Mouse (Mus musculus) myocyte (in vitro differentiated cells): Measurements from ENCODE around the gene Rnase4. TPM values are rescaled to one million over a fixed set of nuclear protein-coding genes. Genes with fewer than 3 reads are reported as not detected.

ENCODE experiments used
- H3K27me3 ChIP-seq: one replicate; pipeline ENCODE4 v1.6.1; 2011; ENCODE audit not compliant: control insufficient read depth, insufficient read depth, insufficient read length
- H3K36me3 ChIP-seq: one replicate; pipeline ENCODE4 v1.6.1; 2011; ENCODE audit not compliant: control insufficient read depth, insufficient read depth
- H3K4me2 ChIP-seq: one replicate; pipeline ENCODE4 v1.6.1; 2011; ENCODE audit warnings: low read depth, control low read depth
- H3K4me3 ChIP-seq: one replicate; pipeline ENCODE4 v1.5.1; 2011; ENCODE audit warnings: mild to moderate bottlenecking, control low read depth, moderate library complexity
- H3K79me2 ChIP-seq: one replicate; pipeline ENCODE4 v1.6.1; 2011; ENCODE audit not compliant: control insufficient read depth, insufficient read depth
- H3ac ChIP-seq: one replicate; pipeline ENCODE4 v1.6.1; 2011; ENCODE audit not compliant: control insufficient read depth, insufficient read length
- CEBPB ChIP-seq: IDR thresholded peaks from 2 replicates; pipeline ENCODE4 v1.6.1; 2011; ENCODE audit warnings: mild to moderate bottlenecking, moderate library complexity; ENCODE audit not compliant: poor library complexity, insufficient read depth, severe bottlenecking
- E2F4 ChIP-seq: IDR thresholded peaks from one replicate; pipeline ENCODE4 v1.6.1; 2011; ENCODE audit warnings: mild to moderate bottlenecking, control low read depth, moderate library complexity; ENCODE audit not compliant: insufficient read depth
- MAX ChIP-seq: IDR thresholded peaks from one replicate; pipeline ENCODE4 v1.6.1; 2011; ENCODE audit warnings: low read depth, mild to moderate bottlenecking, control low read depth
- MYOD1 ChIP-seq, 3 experiments: IDR thresholded peaks; one replicate each; pipeline ENCODE4 v1.6.1; 2011; ENCODE audit warnings: control low read depth in 2 of 3, low read depth in 2 of 3, mild to moderate bottlenecking in 2 of 3, moderate library complexity in 1 of 3; ENCODE audit not compliant: insufficient read length in 2 of 3, control insufficient read depth in 1 of 3
- MYOG ChIP-seq, 3 experiments: IDR thresholded peaks; one replicate each; pipeline ENCODE4 v1.6.1; 2011; ENCODE audit warnings: control low read depth in 2 of 3, low read depth in 2 of 3, mild to moderate bottlenecking in 2 of 3; ENCODE audit not compliant: insufficient read length in 2 of 3, control insufficient read depth in 1 of 3, insufficient read depth in 1 of 3
- POLR2A ChIP-seq: IDR thresholded peaks from one replicate; pipeline ENCODE4 v1.6.1; 2011; ENCODE audit warnings: low read depth, mild to moderate bottlenecking, control low read depth, moderate library complexity; ENCODE audit not compliant: insufficient read length
- POLR2AphosphoS2 ChIP-seq: IDR thresholded peaks from one replicate; pipeline ENCODE4 v1.6.1; 2011; ENCODE audit warnings: low read depth, control low read depth; ENCODE audit not compliant: insufficient read length
- REST ChIP-seq: IDR thresholded peaks from one replicate; pipeline ENCODE4 v1.6.1; 2011; ENCODE audit warnings: mild to moderate bottlenecking, control low read depth, moderate library complexity; ENCODE audit not compliant: insufficient read depth, insufficient read length
- SRF ChIP-seq: IDR thresholded peaks from one replicate; pipeline ENCODE4 v1.6.1; 2011; ENCODE audit warnings: low read depth; ENCODE audit not compliant: control insufficient read depth, insufficient read length
- TCF12 ChIP-seq: IDR thresholded peaks from one replicate; pipeline ENCODE4 v1.6.1; 2011; ENCODE audit warnings: mild to moderate bottlenecking, control low read depth; ENCODE audit not compliant: poor library complexity, insufficient read depth, severe bottlenecking
- TCF3 ChIP-seq: IDR thresholded peaks from one replicate; pipeline ENCODE4 v1.6.1; 2011; ENCODE audit warnings: low read depth, control low read depth; ENCODE audit not compliant: insufficient read length
- USF1 ChIP-seq: IDR thresholded peaks from one replicate; pipeline ENCODE4 v1.6.1; 2011; ENCODE audit warnings: low read depth, mild to moderate bottlenecking, control low read depth, moderate library complexity
- polyA plus RNA-seq: library from polyadenylated mRNA; unstranded; fragments of >200 nt; fragmentation: generic; extraction: Trizol; gene quantifications from one replicate; pipeline ENCODE4 v1.2.1, GENCODE M21; 2012; ENCODE audit warnings: missing spikeins

The Rnase4 gene
- polyA plus RNA-seq, 1 experiment, result 17.8 TPM

GRCm38 (mm10) chr14:51143937-51144336 is 53.1 kb downstream of the Rnase4 start:
- no peak overlapping the region for H3K4me3 ChIP-seq
- H3K27me3 ChIP-seq, result no peaks in the 10 kb centered on the region
- H3K4me2 ChIP-seq, result no peak overlapping the region
- no peak for TF ChIP-seq TCF3
- no peak for TF ChIP-seq TCF12
- TF ChIP-seq POLR2AphosphoS2, result no peak
- no peak for TF ChIP-seq MYOD1 (IDR thresholded peaks at IDR 0.05; ENCODE audit: control insufficient read depth in 1 of 3, insufficient read length in 2 of 3, low read depth in 2 of 3)
- no peak for TF ChIP-seq POLR2A
- TF ChIP-seq CEBPB, result no peak
- no peak for TF ChIP-seq USF1
- no peak for TF ChIP-seq REST
- no peak for TF ChIP-seq MYOG (IDR thresholded peaks at IDR 0.05; ENCODE audit: control insufficient read depth in 1 of 3, insufficient read depth in 1 of 3, insufficient read length in 2 of 3, low read depth in 2 of 3)
- no peak for TF ChIP-seq E2F4
- no peaks in the 10 kb centered on the region for H3K79me2 ChIP-seq
- H3ac ChIP-seq, result no peak overlapping the region
- no peaks in the 10 kb centered on the region for H3K36me3 ChIP-seq

- no peaks in the 10 kb centered on the region for H3K36me3 ChIP-seq
- H3K79me2 ChIP-seq, result no peaks in the 10 kb centered on the region
- no peak overlapping the region for H3ac ChIP-seq
- no peak overlapping the region for H3K4me2 ChIP-seq
- TF ChIP-seq POLR2AphosphoS2, result no peak
- TF ChIP-seq USF1, result no peak
- no peak for TF ChIP-seq MYOD1 (IDR thresholded peaks at IDR 0.05; ENCODE audit: control insufficient read depth in 1 of 3, insufficient read length in 2 of 3, low read depth in 2 of 3)
- no peak for TF ChIP-seq CEBPB
- no peak for TF ChIP-seq E2F4
- no peak for TF ChIP-seq MAX
- TF ChIP-seq SRF, result no peak
- TF ChIP-seq MYOG (IDR thresholded peaks at IDR 0.05; ENCODE audit: control insufficient read depth in 1 of 3, insufficient read depth in 1 of 3, insufficient read length in 2 of 3, low read depth in 2 of 3), result no peak
- no peak for TF ChIP-seq POLR2A
- TF ChIP-seq TCF3, result no peak
- no peak for TF ChIP-seq REST
- TF ChIP-seq TCF12, result no peak
- H3K4me3 ChIP-seq, result no peak overlapping the region
- H3K27me3 ChIP-seq, result no peaks in the 10 kb centered on the region
Measured at GRCm38 (mm10) chr14:51144451-51144850, 53.6 kb downstream of the Rnase4 start.

- H3ac ChIP-seq, result no peak overlapping the region
- H3K36me3 ChIP-seq, result no peaks in the 10 kb centered on the region
- no peak overlapping the region for H3K4me3 ChIP-seq
- no peaks in the 10 kb centered on the region for H3K79me2 ChIP-seq
- H3K4me2 ChIP-seq, result no peak overlapping the region
- TF ChIP-seq TCF3 (no peak), E2F4 (no peak), MYOG (IDR thresholded peaks at IDR 0.05; ENCODE audit: control insufficient read depth in 1 of 3, insufficient read depth in 1 of 3, insufficient read length in 2 of 3, low read depth in 2 of 3) (no peak), MAX (no peak), POLR2A (no peak)
- H3K27me3 ChIP-seq, result no peaks in the 10 kb centered on the region
Measured at GRCm38 (mm10) chr14:51145521-51145920, 54.6 kb downstream of the Rnase4 start.

- no peaks in the 10 kb centered on the region for H3K36me3 ChIP-seq
- H3K79me2 ChIP-seq, result no peaks in the 10 kb centered on the region
- no peak within 1 kb of the TSS for H3K4me3 ChIP-seq
- H3K27me3 ChIP-seq, result no peaks in the 10 kb centered on the region
- H3K4me2 ChIP-seq, result no peak within 1 kb of the TSS
- no peak within 1 kb of the TSS for H3ac ChIP-seq
- TF ChIP-seq POLR2A (no peak), TCF3 (no peak), POLR2AphosphoS2 (no peak), MAX (no peak), TCF12 (no peak), MYOG (IDR thresholded peaks at IDR 0.05; ENCODE audit: control insufficient read depth in 1 of 3, insufficient read depth in 1 of 3, insufficient read length in 2 of 3, low read depth in 2 of 3) (no peak), E2F4 (no peak), CEBPB (no peak), SRF (no peak), REST (no peak), MYOD1 (IDR thresholded peaks at IDR 0.05; ENCODE audit: control insufficient read depth in 1 of 3, insufficient read length in 2 of 3, low read depth in 2 of 3) (no peak), USF1 (no peak)
Measured at GRCm38 (mm10) chr14:51146685-51147084, 55.8 kb downstream of the Rnase4 start, which contains the start of gene Rnase1. Rnase1 (minus strand) TSS chr14:51146785.

GRCm38 (mm10) chr14:51148006-51148405 is 57.1 kb downstream of the Rnase4 start:
- Histone ChIP-seq H3ac (no peak overlapping the region), H3K4me2 (no peak overlapping the region), H3K36me3 (no peaks in the 10 kb centered on the region), H3K79me2 (no peaks in the 10 kb centered on the region), H3K4me3 (no peak overlapping the region), H3K27me3 (no peaks in the 10 kb centered on the region)
- TF ChIP-seq E2F4, result no peak
- TF ChIP-seq TCF3, result no peak
